Mouse (Mus musculus) frontal cortex, postnatal 10 days (tissue): ENCODE measurements around the gene Zfp281.

ENCODE experiments used
- DNase-seq, 2 experiments: peaks; one replicate each; pipeline ENCODE4 v3.0.0; 2022; ENCODE audit warnings: low spot score in 2 of 2, mixed read lengths in 1 of 2

Gene Zfp281

DNA sequence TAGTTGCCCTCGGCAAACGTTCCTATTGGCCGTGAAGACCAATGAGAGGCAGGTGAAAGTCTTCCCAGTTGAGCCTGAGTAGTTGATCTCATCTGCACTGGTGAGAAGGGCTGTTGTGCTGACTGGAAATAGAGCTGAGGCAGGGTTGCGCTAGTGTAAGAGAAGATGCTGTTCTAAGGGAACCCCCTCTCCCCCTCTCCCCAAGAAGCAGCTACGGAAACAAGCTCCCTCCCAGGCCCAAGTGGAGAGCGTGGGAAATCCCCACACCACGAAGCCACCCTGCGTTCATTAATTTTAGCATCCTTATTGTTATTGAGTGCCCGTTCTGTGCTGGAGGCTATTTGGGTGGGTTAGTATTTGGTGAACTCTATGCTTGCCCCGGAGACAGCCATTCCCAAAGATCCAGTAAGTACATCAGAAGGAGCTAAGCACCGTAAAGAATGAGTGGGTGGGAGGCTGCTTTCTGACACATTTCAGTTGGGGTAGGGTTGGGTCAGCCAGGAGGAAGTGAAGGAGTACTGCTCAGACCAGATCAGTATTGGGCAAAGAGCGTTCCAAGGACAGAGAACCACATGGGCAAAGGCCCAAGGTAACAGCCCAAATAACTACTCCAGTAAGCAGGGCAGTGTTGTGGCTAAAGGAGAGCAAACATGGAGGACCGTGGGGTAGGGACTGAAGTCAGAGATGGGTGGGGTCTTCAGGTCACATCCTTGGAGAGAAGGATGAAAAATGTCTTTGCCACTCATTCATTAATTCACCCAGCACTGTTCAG is 33.9 kb downstream of the Zfp281 start:
- DNase-seq, result no peak

DNA sequence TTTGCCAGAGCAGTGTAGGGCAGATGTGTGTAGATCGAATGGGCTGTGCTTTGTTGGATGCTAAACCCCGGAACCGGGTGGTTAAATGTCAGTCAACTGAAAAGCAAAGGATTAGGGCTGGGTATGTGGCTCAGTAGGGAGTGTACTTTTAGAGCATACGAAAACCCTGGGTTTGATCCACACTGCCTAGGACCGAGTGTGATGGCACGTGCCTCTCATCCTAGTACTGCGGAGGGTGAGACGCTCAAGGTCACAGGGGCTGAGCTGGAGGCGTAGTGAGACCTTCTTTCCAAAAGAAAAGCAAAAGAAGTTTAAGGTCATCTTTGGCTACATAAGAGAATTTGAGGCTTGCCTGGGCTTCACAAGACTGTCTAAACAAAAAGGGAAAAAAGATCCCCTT is 34.6 kb downstream of the Zfp281 start:
- no peak for DNase-seq

DNA sequence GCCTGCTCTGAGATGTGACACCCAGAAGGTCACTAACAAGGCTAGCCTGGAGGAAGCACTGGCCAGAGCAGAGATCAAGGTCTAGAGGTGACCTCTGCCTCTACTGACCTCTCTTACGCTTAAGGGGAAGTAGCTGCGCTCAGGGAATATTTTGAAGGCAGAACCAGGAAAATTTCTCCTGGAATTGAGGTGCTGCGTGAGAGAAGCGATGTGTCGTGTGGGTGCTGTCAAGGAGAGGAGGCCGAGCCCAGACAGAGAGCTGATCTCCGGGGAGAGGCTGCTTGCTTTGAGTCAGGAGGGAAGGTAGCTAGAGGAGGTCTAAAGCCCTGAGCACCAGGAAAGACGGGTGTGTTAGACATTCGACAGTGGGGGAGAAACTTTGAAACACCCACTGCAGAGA is 35.2 kb downstream of the Zfp281 start:
- no peak for DNase-seq

DNA sequence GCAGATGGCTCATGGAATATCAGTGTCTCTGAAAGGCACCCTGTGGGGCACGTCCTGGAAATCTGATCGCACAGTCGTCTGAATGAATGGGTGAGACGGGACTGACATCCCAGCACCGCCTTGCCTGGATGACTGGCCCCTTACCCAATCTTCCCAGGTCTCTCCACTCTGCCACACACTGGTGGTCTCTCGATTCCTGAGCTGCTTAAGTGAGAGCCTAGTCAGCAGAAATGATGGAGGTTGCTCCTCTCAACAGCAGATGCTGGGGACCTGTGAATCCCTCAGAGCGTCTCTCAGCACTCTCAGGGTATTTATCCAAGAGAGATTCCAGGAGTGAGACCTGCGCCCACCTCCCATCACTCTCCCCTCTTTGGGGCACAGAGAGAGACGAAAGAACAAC is 36.8 kb downstream of the Zfp281 start:
- no peak for DNase-seq

GRCm38 (mm10) chr1:136661939-136662563 is 37.4 kb downstream of the Zfp281 start:
- no peak for DNase-seq

DNA sequence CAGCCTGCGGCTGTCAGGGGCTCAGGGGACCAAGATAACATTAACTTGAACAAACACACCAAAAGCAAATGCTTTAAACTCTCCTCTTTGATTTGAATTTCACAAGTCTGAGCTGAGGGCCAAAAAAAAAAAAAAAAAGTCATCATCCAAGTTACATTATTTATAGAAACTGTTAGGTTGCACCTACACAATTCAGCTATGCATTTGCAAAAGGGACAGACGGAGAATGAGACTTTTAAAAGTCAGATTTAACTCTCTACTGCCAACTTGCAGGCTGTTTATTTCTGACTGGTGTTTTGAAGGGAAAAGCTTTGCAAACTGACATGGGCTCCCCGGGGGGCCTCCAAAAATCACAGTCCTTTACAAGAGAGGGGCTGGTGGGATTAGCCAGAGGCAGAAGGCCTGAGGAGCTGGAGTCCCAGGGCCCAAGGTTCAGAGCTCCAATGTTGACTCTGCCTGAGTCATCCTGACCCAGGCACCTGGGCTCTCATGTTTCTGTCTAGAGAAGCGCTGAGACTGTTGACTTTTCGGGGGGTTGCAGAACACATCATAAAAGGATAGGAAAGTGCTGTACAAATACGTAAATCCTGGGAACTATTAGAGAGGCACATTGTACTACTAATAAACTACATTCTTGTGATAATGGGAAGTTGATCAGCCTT is 40.4 kb downstream of the Zfp281 start:
- DNase-seq, result no peak

- no peak for DNase-seq
These were observed 41.8 kb downstream of the Zfp281 start for GRCm38 (mm10) chr1:136666513-136666912.

DNA sequence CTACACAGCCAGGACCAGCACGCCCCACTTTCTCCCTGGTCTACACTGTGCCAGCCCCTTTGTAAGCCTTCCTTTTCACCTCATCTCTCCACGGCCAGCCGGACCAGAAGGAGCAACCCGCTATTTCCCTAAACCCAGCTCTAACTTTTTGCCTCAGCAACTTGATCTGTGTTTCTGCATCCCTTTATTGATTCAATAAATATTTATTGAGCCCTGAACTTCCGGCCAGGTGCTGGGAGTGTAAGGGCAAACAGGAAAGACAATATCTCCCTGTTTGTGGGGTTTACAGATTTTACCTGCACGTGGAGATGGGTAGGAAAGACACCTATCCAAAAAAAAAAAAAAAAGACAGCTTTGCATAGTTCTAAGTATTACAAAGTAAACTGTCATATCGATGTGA is 45.2 kb downstream of the Zfp281 start:
- DNase-seq, result no peak

DNA sequence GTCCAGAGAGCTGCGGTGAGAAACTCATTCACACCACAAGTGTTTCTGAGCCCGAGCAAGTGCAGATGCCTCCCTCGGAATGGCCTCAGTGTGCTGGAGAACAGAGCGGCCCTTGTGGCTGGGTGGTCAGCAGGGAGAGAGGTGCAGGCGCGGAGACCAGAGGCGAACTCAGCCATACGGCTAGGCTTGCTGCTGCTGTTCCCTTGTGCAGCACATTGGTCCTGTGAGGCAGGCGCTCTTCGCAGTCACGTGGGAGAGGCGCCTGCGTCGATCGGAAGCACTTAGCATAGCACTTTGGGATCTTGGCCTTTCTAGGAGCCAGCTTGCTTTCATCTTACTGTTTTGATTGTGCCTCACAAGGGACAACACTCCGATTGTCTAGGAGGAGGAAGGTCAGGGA is 45.7 kb downstream of the Zfp281 start:
- DNase-seq, result peak in 1 of 2 experiments; percentile 25

GRCm38 (mm10) chr1:136671767-136672434 is 47.2 kb downstream of the Zfp281 start:
- no peak for DNase-seq

DNA sequence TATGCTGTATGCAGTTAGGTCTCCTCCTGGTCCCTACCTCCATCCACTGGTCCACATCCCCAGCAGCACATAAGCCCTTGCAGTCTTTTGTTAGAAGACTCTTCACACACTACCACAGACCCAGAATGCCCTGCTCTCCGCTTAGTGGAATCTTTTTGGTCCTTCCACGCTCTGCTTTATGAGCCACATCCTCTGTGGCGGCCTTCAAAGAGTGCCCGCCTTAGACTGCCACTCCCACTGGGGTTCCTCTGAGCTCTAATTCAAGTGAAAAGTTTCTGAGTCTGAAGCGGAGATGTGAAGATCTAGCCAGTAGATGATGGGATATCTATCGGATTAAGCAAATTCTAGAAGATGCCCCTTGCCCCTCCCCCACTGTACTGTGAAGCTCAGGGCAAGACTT is 47.9 kb downstream of the Zfp281 start:
- no peak for DNase-seq

- DNase-seq, result no peak
These were observed 48.6 kb downstream of the Zfp281 start for GRCm38 (mm10) chr1:136673293-136673692.

DNA sequence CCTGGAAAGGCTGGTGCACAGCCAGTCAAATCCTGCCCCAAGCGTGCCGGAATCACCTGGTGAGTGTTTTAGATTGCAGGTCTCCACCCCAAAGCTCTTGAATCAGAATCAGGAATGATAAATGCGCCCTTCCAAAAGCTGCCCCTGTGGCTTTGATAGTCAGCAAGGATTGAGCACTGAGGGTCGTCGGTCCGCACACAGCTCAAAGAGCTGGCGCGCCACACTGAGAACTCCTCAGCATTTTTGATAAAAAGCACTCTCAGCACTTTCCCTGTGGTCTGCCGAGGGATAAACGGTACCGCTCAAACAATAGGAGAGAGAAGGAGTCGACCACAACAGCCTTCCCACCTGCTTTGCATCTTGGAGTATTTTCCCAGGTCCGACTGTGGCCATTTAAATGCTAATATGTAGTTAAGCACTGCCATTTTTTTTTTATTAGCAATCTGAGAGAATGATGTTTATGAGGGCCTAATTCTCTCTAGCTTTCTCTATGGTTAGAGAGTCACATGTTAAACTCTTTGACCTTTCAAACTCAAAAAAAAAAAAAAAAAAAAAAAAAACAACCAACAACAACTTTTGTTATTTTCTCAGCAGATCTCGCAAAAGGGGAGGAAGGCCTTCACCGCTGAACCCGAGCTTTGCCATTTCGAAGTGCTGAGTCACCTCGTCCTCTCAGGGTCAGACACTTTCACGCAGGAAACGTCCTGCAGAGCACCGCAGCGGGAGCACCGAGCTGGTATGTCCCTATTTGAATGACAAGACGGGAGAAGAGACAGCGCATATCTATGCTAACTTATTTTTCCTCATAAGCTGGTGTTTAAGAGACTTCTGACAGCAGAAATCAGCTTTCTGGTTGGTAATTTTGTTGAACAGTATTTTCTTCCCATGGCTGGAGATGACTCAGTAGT is 50.1 kb downstream of the Zfp281 start:
- no peak for DNase-seq

- no peak for DNase-seq
These were observed 51.2 kb downstream of the Zfp281 start for GRCm38 (mm10) chr1:136675736-136676444.

- DNase-seq, result no peak
These were observed 51.7 kb downstream of the Zfp281 start for GRCm38 (mm10) chr1:136676445-136676755.

GRCm38 (mm10) chr1:136677847-136678325 is 53.2 kb downstream of the Zfp281 start:
- DNase-seq, result no peak

- DNase-seq, result no peak
These were observed 54.1 kb downstream of the Zfp281 start for GRCm38 (mm10) chr1:136678836-136679235.
